Mouse (Mus musculus) lung, postnatal 0 days (tissue): ENCODE results near the gene Cpne5.

Experiments
- CTCF ChIP-seq: IDR thresholded peaks from 2 replicates; pipeline ENCODE4 v1.5.1; 2016; ENCODE audit warnings: antibody characterized with exemption, mild to moderate bottlenecking
- EP300 ChIP-seq: IDR thresholded peaks from 2 replicates; pipeline ENCODE4 v1.6.1; 2016; ENCODE audit warnings: antibody characterized with exemption, mild to moderate bottlenecking, control low read depth

DNA sequence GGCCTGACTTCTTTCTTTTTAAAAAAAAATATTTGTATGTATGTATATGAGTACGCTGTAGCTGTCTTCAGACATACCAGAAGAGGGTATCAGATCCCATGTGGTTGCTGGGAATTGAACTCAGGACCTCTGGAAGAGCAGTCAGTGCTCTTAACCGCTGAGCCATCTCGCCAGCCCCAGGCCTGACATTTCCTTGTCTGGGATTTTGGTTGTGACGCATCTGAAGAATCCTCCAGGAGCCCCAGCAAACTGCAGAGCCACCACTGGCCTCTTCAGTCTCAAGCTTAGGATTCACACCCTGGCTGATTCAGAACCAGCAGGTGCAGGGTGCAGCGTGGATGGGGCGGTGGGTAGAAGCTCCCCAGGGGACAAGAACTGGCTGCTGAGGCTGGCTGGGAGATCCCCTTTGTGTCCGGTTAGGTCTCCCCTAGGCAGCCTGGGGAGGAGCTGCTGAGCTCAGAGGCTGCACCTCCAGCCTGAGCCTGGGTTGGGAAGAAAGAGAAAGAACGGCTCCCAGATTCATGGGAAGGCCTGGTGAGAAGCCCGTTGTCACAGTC, 59.4 kb downstream of the Cpne5 start:
- TF ChIP-seq CTCF (no peak), EP300 (no peak)
